Mouse (Mus musculus) liver, postnatal 0 days (tissue): ENCODE data around the gene Insyn1. TPM values are rescaled to one million over a fixed set of nuclear protein-coding genes. Genes with fewer than 3 reads are reported as not detected.

Source experiments
- ATAC-seq: fragments of 200-750 bp; cut with Nextera tagmentation; 2 replicates; pipeline ENCODE4 v1.8.0; 2017; ENCODE audit warnings: mild to moderate bottlenecking, moderate library complexity
- DNase-seq: peaks from one replicate; pipeline ENCODE4 v3.0.0-alpha.2; 2016
- H3K27ac ChIP-seq: fragments of 300-500 bp; sonication (generic); 2 replicates; pipeline ENCODE4 v1.5.1; 2014; ENCODE audit warnings: antibody characterized with exemption, moderate library complexity, mild to moderate bottlenecking, low read depth
- H3K27me3 ChIP-seq: fragments of 300-500 bp; sonication (generic); 2 replicates; pipeline ENCODE4 v1.6.1; 2014; ENCODE audit warnings: low read length, control low read depth, mixed read lengths; ENCODE audit not compliant: insufficient read depth
- H3K36me3 ChIP-seq: fragments of 300-500 bp; sonication (generic); replicated peaks from 2 replicates; pipeline ENCODE4 v1.6.1; 2014; ENCODE audit warnings: mild to moderate bottlenecking, control low read depth, low read length, moderate library complexity, mixed read lengths; ENCODE audit not compliant: insufficient read depth
- H3K4me1 ChIP-seq: fragments of 300-500 bp; sonication (generic); 2 replicates; pipeline ENCODE4 v1.6.1; 2014; ENCODE audit warnings: antibody characterized with exemption, mild to moderate bottlenecking, control low read depth; ENCODE audit not compliant: insufficient read depth
- H3K4me2 ChIP-seq: fragments of 300-500 bp; sonication (generic); 2 replicates; pipeline ENCODE4 v1.6.1; 2014; ENCODE audit warnings: low read depth, mild to moderate bottlenecking, low read length, moderate library complexity, mixed read lengths
- H3K4me3 ChIP-seq: fragments of 300-500 bp; sonication (generic); 2 replicates; pipeline ENCODE4 v1.5.1; 2014; ENCODE audit warnings: low read depth, low read length
- H3K9ac ChIP-seq: fragments of 300-500 bp; sonication (generic); replicated peaks from 2 replicates; pipeline ENCODE4 v1.6.1; 2014; ENCODE audit warnings: mild to moderate bottlenecking, moderate library complexity
- H3K9me3 ChIP-seq: fragments of 300-500 bp; sonication (generic); 2 replicates; pipeline ENCODE4 v1.6.1; 2016; ENCODE audit warnings: mild to moderate bottlenecking, control low read depth, low read length, mixed read lengths
- CTCF ChIP-seq: sonication (generic); IDR thresholded peaks from 2 replicates; pipeline ENCODE4 v1.5.1; 2016; ENCODE audit warnings: antibody characterized with exemption, low read depth
- EP300 ChIP-seq: IDR thresholded peaks from 2 replicates; pipeline ENCODE4 v1.6.1; 2016; ENCODE audit warnings: antibody characterized with exemption, low read depth, mild to moderate bottlenecking
- WGBS: fragments of 180-500 bp; shearing (Covaris S2); extraction: QIAGEN DNeasy Blood & Tissue Kit; methylation state at CpG from one replicate; pipeline ENCODE4 v1.1.7; 2014; ENCODE audit not compliant: insufficient replicate concordance; 5-methylcytosine and 5-hydroxymethylcytosine counted together
- polyA plus RNA-seq: library from polyadenylated mRNA; unstranded; fragments of >200 nt; fragmentation: Nextera tagmentation; extraction: Ambion mirVana; gene quantifications from 2 replicates; pipeline ENCODE4 v1.2.1, GENCODE M21; 2015

The Insyn1 gene
- polyA plus RNA-seq, 1 experiment from 2014 or later, result not detected

- WGBS, result 60% methylated on average over 6 of the region's 6 CpGs
- Histone ChIP-seq H3K9ac (no peak overlapping the region), H3K9me3 (no peaks in the 10 kb centered on the region), H3K4me3 (no peak overlapping the region), H3K4me1 (no peaks in the 10 kb centered on the region), H3K27ac (no peak overlapping the region), H3K27me3 (no peaks in the 10 kb centered on the region), H3K36me3 (no peaks in the 10 kb centered on the region), H3K4me2 (no peak overlapping the region)
- TF ChIP-seq CTCF, result no peak
- no peak for TF ChIP-seq EP300
- DNase-seq (no peak), ATAC-seq (no peak)
Measured at GRCm38 (mm10) chr9:58470466-58470865, 17.9 kb upstream of the Insyn1 start.

DNA sequence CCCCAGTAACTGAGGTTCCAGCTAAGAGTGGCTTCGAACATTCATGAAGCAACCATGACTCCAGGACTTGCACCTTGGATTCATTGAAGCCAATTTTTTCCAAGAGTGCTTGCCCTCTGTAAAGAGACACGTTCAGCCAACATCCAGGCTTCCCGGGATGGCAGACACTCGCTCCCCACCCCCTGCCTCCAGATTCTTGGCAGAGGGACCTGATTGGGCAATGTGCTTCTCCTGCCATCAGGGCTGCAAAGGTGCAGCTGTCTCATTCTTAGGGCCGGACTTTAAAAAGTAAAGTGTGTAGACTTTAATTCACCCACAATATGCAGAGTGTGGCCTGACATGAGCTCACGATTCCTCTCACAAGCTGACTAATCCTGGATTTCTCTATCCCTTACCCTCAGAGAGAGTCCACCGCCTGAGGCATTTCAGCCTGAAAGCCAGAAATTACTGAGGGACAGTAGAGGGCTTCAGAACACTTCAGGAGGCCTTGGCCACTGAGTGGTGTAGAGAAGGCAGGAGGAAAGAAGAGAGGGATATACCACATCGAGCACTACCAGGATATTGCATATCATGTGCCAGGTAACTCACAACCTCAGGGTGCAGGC, 15.1 kb upstream of the Insyn1 start:
- Histone ChIP-seq H3K4me3 (no peak overlapping the region), H3K4me2 (no peak overlapping the region), H3K27me3 (no peaks in the 10 kb centered on the region), H3K9me3 (no peaks in the 10 kb centered on the region), H3K4me1 (no peaks in the 10 kb centered on the region), H3K36me3 (no peaks in the 10 kb centered on the region), H3K27ac (no peak overlapping the region), H3K9ac (no peak overlapping the region)
- DNase-seq (no peak), ATAC-seq (no peak)
- 67% methylated on average over 8 of the region's 8 CpGs for WGBS
- TF ChIP-seq CTCF (no peak), EP300 (no peak)

- ATAC-seq (no peak), DNase-seq (no peak)
- TF ChIP-seq EP300 (no peak), CTCF (no peak)
- no peak overlapping the region for H3K27ac ChIP-seq
- H3K4me2 ChIP-seq, result no peak overlapping the region
- no peak overlapping the region for H3K4me3 ChIP-seq
- H3K4me1 ChIP-seq, result peaks cover 7% of the 10 kb centered on the region
- WGBS, result 22% methylated on average over 3 of the region's 3 CpGs
- H3K27me3 ChIP-seq, result peaks cover 68% of the 10 kb centered on the region
- no peaks in the 10 kb centered on the region for H3K9me3 ChIP-seq
- H3K9ac ChIP-seq, result no peak overlapping the region
- H3K36me3 ChIP-seq, result no peaks in the 10 kb centered on the region
Measured at GRCm38 (mm10) chr9:58487076-58487475, 1.3 kb upstream of the Insyn1 start.

DNA sequence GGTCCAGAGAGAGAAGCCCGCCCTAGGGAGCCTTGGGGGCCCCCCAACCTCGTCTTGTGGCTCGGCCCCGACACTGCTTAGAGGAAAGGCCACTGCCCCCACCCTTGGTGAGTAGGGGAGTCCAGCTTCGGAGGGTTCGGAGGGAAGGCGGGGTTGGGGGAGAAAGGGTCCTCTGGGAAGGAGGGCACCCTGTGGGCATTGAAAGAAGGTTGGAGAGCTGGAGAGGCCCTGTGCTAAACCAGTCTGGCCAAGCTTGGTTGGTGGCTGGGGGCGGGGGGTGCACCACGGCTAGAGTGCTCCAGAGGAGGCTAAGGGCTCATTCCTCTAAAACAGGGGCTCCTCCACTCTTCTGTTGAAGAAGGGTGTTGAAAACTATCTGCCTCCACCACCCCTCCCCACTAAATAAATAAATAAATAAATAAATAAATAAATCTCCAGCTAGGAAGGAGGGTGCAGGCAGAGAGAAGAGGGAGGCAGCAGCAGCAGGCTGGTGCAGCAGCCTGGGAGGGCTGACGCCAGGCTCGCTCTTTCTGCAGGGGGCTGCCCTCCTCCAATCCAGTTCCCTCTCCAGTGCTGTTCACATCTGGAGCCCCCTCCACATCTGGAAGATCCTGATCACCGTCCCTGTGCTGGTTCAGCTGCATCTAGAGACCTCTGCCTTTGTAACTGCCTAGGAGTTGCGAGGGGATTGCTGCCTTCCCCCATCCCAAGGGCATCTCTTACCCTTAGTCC, 896 bp downstream of the Insyn1 start:
- Histone ChIP-seq H3K36me3 (no peaks in the 10 kb centered on the region), H3K4me1 (peaks cover 7% of the 10 kb centered on the region), H3K4me3 (peak overlapping the region; percentile 42), H3K9ac (no peak overlapping the region), H3K27ac (no peak overlapping the region), H3K4me2 (peak overlapping the region; percentile 77; the same call in 1 of the 2 replicates), H3K9me3 (no peaks in the 10 kb centered on the region), H3K27me3 (peaks cover 61% of the 10 kb centered on the region)
- ATAC-seq (no peak), DNase-seq (no peak)
- 5% methylated on average over 13 of the region's 13 CpGs for WGBS
- TF ChIP-seq CTCF, result no peak
- TF ChIP-seq EP300, result no peak

DNA sequence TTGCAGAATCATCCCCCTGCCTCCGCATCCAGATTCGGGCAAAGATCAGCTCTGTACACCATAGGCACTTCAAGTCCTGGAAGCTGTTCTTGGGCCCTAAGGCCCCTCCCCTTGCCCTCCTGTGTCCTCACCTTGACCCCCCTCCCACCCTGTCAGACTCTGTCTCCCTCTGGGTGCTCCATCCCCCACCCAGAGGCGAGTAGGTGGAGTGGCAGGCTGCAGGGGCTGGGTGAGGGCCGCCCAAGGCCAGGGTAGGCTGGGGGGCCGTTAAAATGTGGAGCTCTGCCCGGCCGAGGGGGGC, 1.4 kb downstream of the Insyn1 start:
- DNase-seq, result no peak
- H3K4me3 ChIP-seq, result no peak overlapping the region
- no peak for ATAC-seq
- H3K4me1 ChIP-seq, result peaks cover 7% of the 10 kb centered on the region
- WGBS, result 15% methylated on average over 7 of the region's 7 CpGs
- peaks cover 57% of the 10 kb centered on the region for H3K27me3 ChIP-seq
- no peak overlapping the region for H3K27ac ChIP-seq
- TF ChIP-seq EP300 (no peak), CTCF (no peak)
- no peak overlapping the region for H3K9ac ChIP-seq
- H3K9me3 ChIP-seq, result no peaks in the 10 kb centered on the region
- H3K36me3 ChIP-seq, result no peaks in the 10 kb centered on the region
- H3K4me2 ChIP-seq, result no peak overlapping the region

DNA sequence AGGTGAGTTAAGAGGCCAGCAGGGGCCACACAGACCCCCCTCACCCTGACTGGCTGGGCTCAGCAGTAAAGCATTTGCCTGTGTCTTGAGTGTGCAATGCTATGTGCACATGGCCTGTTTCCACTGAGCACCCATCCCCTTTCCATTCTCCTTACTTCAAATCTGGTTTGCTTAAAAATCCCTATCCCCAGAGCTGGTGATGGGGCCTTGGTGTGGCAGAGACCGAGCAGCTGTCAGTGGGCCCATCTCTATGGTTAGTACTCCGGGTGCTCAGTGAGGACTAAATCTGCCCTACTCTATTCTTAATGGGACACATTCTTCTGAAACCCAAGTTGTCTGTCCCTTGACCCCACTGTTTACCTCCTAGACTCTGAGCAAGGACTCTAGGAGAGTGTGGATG, 2.0 kb downstream of the Insyn1 start:
- Histone ChIP-seq H3K36me3 (no peaks in the 10 kb centered on the region), H3K27me3 (peaks cover 55% of the 10 kb centered on the region), H3K9ac (no peak overlapping the region), H3K4me2 (no peak overlapping the region), H3K27ac (no peak overlapping the region), H3K4me1 (peaks cover 7% of the 10 kb centered on the region), H3K9me3 (no peaks in the 10 kb centered on the region), H3K4me3 (no peak overlapping the region)
- ATAC-seq (no peak), DNase-seq (no peak)
- 51% methylated on average over 2 of the region's 2 CpGs for WGBS
- TF ChIP-seq CTCF (no peak), EP300 (no peak)
